Mouse (Mus musculus): ENCODE data around the gene Evi2a. TPM values are rescaled to one million over a fixed set of nuclear protein-coding genes. Genes with fewer than 3 reads are reported as not detected.

The Evi2a gene
- polyA plus RNA-seq, 1 experiment from 2014 or later = 5.0 TPM

- no peak overlapping the region for H3K27ac ChIP-seq
- no peak overlapping the region for H3K9ac ChIP-seq
- H3K4me1 ChIP-seq (replicated peaks) = 0 out of 2 replicates have a peak, but pooled peaks cover 4% of the 10 kb centered on the region
- no peaks in the 10 kb centered on the region for H3K9me3 ChIP-seq (replicated peaks)
- H3K36me3 ChIP-seq = no peaks in the 10 kb centered on the region
- no peak for ATAC-seq (ENCODE audit: low read depth)
- H3K4me3 ChIP-seq (replicated peaks) = no peak overlapping the region
- no peak for DNase-seq
- WGBS (ENCODE audit: insufficient replicate concordance) = 65% methylated on average over 2 of the region's 2 CpGs
- no peaks in the 10 kb centered on the region for H3K27me3 ChIP-seq
- H3K4me2 ChIP-seq = no peak overlapping the region
These were observed 27.5 kb downstream of the Evi2a start for GRCm38 (mm10) chr11:79502917-79503316.

- DNase-seq = no peak
- no peaks in the 10 kb centered on the region for H3K27me3 ChIP-seq
- 75% methylated on average over 10 of the region's 10 CpGs for WGBS (ENCODE audit: insufficient replicate concordance)
- H3K27ac ChIP-seq = no peak overlapping the region
- H3K9me3 ChIP-seq (replicated peaks) = no peaks in the 10 kb centered on the region
- H3K9ac ChIP-seq = no peak overlapping the region
- H3K4me1 ChIP-seq (replicated peaks) = no peaks in the 10 kb centered on the region
- H3K36me3 ChIP-seq = peaks cover 5% of the 10 kb centered on the region; the same call in 1 of the 2 replicates
- no peak overlapping the region for H3K4me2 ChIP-seq
- no peak for ATAC-seq (ENCODE audit: low read depth)
- H3K4me3 ChIP-seq (replicated peaks) = no peak overlapping the region
These were observed 35.2 kb downstream of the Evi2a start for GRCm38 (mm10) chr11:79494976-79495800.

- DNase-seq (no peak), ATAC-seq (ENCODE audit: low read depth) (no peak)
- Histone ChIP-seq H3K9me3 (replicated peaks) (no peaks in the 10 kb centered on the region), H3K27me3 (no peaks in the 10 kb centered on the region), H3K36me3 (no peaks in the 10 kb centered on the region), H3K4me2 (no peak overlapping the region), H3K4me3 (replicated peaks) (no peak overlapping the region), H3K4me1 (replicated peaks) (peaks cover 8% of the 10 kb centered on the region), H3K9ac (no peak overlapping the region), H3K27ac (no peak overlapping the region)
These were observed 45.7 kb downstream of the Evi2a start for GRCm38 (mm10) chr11:79484721-79485120.

- Histone ChIP-seq H3K4me1 (replicated peaks) (peaks cover 8% of the 10 kb centered on the region), H3K9me3 (replicated peaks) (no peaks in the 10 kb centered on the region), H3K27me3 (no peaks in the 10 kb centered on the region), H3K4me3 (replicated peaks) (no peak overlapping the region), H3K4me2 (no peak overlapping the region), H3K36me3 (no peaks in the 10 kb centered on the region), H3K27ac (no peak overlapping the region), H3K9ac (no peak overlapping the region)
- no peak for DNase-seq
- 72% methylated on average over 7 of the region's 7 CpGs for WGBS (ENCODE audit: insufficient replicate concordance)
- no peak for ATAC-seq (ENCODE audit: low read depth)
These were observed 46.4 kb downstream of the Evi2a start for GRCm38 (mm10) chr11:79483876-79484528.

- H3K27ac ChIP-seq = no peak overlapping the region
- no peaks in the 10 kb centered on the region for H3K9me3 ChIP-seq (replicated peaks)
- ATAC-seq (ENCODE audit: low read depth) (no peak), DNase-seq (no peak)
- H3K4me3 ChIP-seq (replicated peaks) = no peak overlapping the region
- H3K4me2 ChIP-seq = no peak overlapping the region
- H3K9ac ChIP-seq = no peak overlapping the region
- peaks cover 4% of the 10 kb centered on the region for H3K4me1 ChIP-seq (replicated peaks)
- 81% methylated on average over 6 of the region's 6 CpGs for WGBS (ENCODE audit: insufficient replicate concordance)
- no peaks in the 10 kb centered on the region for H3K27me3 ChIP-seq
- no peaks in the 10 kb centered on the region for H3K36me3 ChIP-seq
These were observed 47.0 kb downstream of the Evi2a start for GRCm38 (mm10) chr11:79483392-79483791.

Other genes starting within 250 kb of the Evi2a start
- gene Gm9964, start 233.7 kb downstream of the Evi2a start, polyA plus RNA-seq (2015; fragmentation: Nextera tagmentation; extraction: Ambion mirVana) = not detected in 2 replicates
- gene Nf1, start 190.9 kb downstream of the Evi2a start, polyA plus RNA-seq (2015; fragmentation: Nextera tagmentation; extraction: Ambion mirVana) = 1.5 and 1.6 TPM in 2 replicates
- not detected in 2 replicates for gene Omg, start 26.5 kb downstream of the Evi2a start, polyA plus RNA-seq (2015; fragmentation: Nextera tagmentation; extraction: Ambion mirVana)
- gene Evi2b, start 6.8 kb downstream of the Evi2a start, polyA plus RNA-seq (2015; fragmentation: Nextera tagmentation; extraction: Ambion mirVana) = 4.0 and 6.2 TPM in 2 replicates
- gene Evi2, start within 50 bp of the Evi2a start, polyA plus RNA-seq (2015; fragmentation: Nextera tagmentation; extraction: Ambion mirVana) = 0.43 and 0.82 TPM in 2 replicates
- 0.47 and 0.75 TPM in 2 replicates for gene Rab11fip4, start 60.6 kb upstream of the Evi2a start, polyA plus RNA-seq (2015; fragmentation: Nextera tagmentation; extraction: Ambion mirVana)